Mouse (Mus musculus) lung, postnatal 0 days (tissue): ENCODE results near the gene Prep.

ENCODE experiments used
- CTCF ChIP-seq: IDR thresholded peaks from 2 replicates; pipeline ENCODE4 v1.5.1; 2016; ENCODE audit warnings: antibody characterized with exemption, mild to moderate bottlenecking
- EP300 ChIP-seq: IDR thresholded peaks from 2 replicates; pipeline ENCODE4 v1.6.1; 2016; ENCODE audit warnings: antibody characterized with exemption, mild to moderate bottlenecking, control low read depth

GRCm38 (mm10) chr10:45140474-45141212 lies 73.6 kb downstream of the Prep start:
- no peak for TF ChIP-seq EP300
- no peak for TF ChIP-seq CTCF
